Mouse (Mus musculus) kidney, adult 2 months (tissue): ENCODE results near the gene Pou3f3. TPM values are rescaled to one million over a fixed set of nuclear protein-coding genes. Genes with fewer than 3 reads are reported as not detected.
A peak's percentile ranks its signal among the peaks of the same experiment; 100 is the strongest.

Experiments used
- DNase-seq: peaks from one replicate; pipeline ENCODE4 v3.0.0; 2021
- H3K27ac ChIP-seq: fragments of 200-500 bp; 2 replicates; pipeline ENCODE4 v1.5.1; 2012; ENCODE audit warnings: low read depth, low read length, control low read depth, inconsistent platforms; ENCODE audit not compliant: insufficient read depth
- H3K27me3 ChIP-seq: fragments of 200-500 bp; replicated peaks from 2 replicates; pipeline ENCODE4 v1.6.1; 2012; ENCODE audit warnings: mild to moderate bottlenecking, moderate library complexity, low read length, inconsistent platforms; ENCODE audit not compliant: control insufficient read depth, insufficient read depth
- H3K36me3 ChIP-seq: fragments of 200-500 bp; 2 replicates; pipeline ENCODE4 v1.6.1; 2012; ENCODE audit warnings: mild to moderate bottlenecking, moderate library complexity, low read length, inconsistent platforms; ENCODE audit not compliant: control insufficient read depth, insufficient read depth
- H3K4me1 ChIP-seq: fragments of 200-500 bp; 2 replicates; pipeline ENCODE4 v1.6.1; 2011; ENCODE audit warnings: low read length; ENCODE audit not compliant: control insufficient read depth, insufficient read depth
- H3K4me3 ChIP-seq: fragments of 200-500 bp; 2 replicates; pipeline ENCODE4 v1.5.1; 2011; ENCODE audit warnings: mild to moderate bottlenecking, low read depth, low read length, control low read depth; ENCODE audit not compliant: insufficient read depth
- CTCF ChIP-seq: fragments of 200-500 bp; conservative IDR thresholded peaks from 2 replicates; pipeline ENCODE4 v1.5.1; 2011; ENCODE audit warnings: low read depth, mild to moderate bottlenecking, control low read depth, low read length, moderate library complexity, mixed read lengths; ENCODE audit not compliant: insufficient read depth, insufficient read length
- POLR2A ChIP-seq: fragments of 200-500 bp; IDR thresholded peaks from one replicate; pipeline ENCODE4 v1.6.1; 2011; ENCODE audit warnings: low read depth, low read length, control low read depth
- WGBS: fragments of 180-500 bp; shearing (Covaris S2); methylation state at CpG from one replicate; pipeline ENCODE4 v1.1.7; 2018; 5-methylcytosine and 5-hydroxymethylcytosine counted together
- polyA plus RNA-seq: library from polyadenylated mRNA; depleted of rRNA; stranded (reverse); fragments of >200 nt; gene quantifications from 2 replicates; pipeline ENCODE4 v1.2.3, GENCODE M21; 2012

Pou3f3 gene
- polyA plus RNA-seq, 1 experiment = 14.4 TPM

DNA sequence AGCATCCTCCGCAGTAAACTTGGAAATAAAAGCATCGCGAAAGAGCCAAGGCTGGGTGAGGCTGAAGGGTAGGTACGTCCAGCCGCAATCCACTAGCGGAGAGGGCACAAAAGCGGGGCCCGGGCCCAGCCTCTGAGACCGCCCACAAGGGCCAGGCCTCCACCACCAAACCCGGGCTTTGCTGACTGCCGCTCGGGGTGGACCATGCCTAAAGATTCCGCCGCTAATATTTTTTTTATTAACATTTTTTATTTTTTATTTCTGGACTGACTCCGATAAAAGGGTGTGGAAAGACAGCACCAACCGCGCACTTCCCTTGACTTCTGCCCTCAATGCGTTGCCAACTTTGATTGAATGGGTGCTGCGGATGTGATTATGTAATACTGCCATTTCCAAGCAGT is 3.9 kb downstream of the Pou3f3 start:
- TF ChIP-seq POLR2A (no peak), CTCF (no peak)
- WGBS = 9% methylated on average over 19 of the region's 19 CpGs
- peaks cover 12% of the 10 kb centered on the region for H3K27me3 ChIP-seq
- peak overlapping the region; percentile 63 for H3K27ac ChIP-seq
- H3K4me3 ChIP-seq = peak overlapping the region; percentile 56
- no peaks in the 10 kb centered on the region; the same call in 1 of the 2 replicates for H3K36me3 ChIP-seq
- DNase-seq = peak; percentile 57
- H3K4me1 ChIP-seq = no peaks in the 10 kb centered on the region; the same call in 1 of the 2 replicates

DNA sequence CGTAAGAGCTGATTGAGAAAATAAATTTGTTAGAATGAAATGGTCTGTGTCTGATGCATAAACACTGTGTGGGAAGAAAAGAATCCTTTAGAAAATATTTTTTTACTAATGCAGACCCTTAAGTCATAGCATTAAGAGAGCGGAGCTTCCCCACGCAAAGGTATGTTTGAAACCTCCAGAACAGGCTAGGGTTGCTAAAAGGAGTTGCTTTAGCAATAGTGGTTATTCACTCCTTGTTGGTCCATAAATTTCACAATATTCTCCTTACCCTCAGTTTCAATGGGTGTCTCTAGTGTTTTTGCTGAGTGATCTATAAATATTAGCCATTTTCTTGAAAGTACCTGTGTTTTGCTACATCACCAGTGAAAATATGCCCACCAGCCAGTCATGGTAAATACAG is 4.6 kb downstream of the Pou3f3 start:
- TF ChIP-seq POLR2A = no peak
- TF ChIP-seq CTCF = no peak
- 24% methylated on average over 3 of the region's 3 CpGs for WGBS
- no peak overlapping the region for H3K4me3 ChIP-seq
- H3K27me3 ChIP-seq = peaks cover 12% of the 10 kb centered on the region
- H3K4me1 ChIP-seq = no peaks in the 10 kb centered on the region; the same call in 1 of the 2 replicates
- peak; percentile 27 for DNase-seq
- no peaks in the 10 kb centered on the region; the same call in 1 of the 2 replicates for H3K36me3 ChIP-seq
- no peak overlapping the region for H3K27ac ChIP-seq

DNA sequence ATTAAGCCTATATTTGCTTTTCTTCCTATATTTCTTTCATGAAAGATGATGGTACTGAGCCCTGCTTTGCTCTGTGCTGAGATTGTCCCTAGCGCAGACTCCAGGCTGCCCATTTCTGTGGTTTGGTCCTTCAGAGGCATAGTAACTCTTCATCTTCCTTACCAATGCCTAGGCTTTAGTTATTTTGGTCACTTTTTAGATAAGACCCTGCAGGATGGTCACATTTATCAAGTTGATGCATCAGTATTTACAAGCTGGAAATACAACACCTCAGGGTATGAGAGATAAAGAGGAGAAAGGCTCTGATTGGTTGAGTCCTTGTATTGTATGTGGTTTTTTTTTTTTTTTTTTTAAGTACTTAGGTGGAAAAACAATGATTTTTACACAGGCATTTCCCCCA is 5.2 kb downstream of the Pou3f3 start:
- WGBS = 23% methylated on average over 1 of the region's 1 CpGs
- TF ChIP-seq CTCF (no peak), POLR2A (no peak)
- H3K27me3 ChIP-seq = peaks cover 12% of the 10 kb centered on the region
- peak overlapping the region; percentile 71; the same call in 1 of the 2 replicates for H3K27ac ChIP-seq
- H3K36me3 ChIP-seq = no peaks in the 10 kb centered on the region; the same call in 1 of the 2 replicates
- peak; percentile 11 for DNase-seq
- H3K4me1 ChIP-seq = no peaks in the 10 kb centered on the region; the same call in 1 of the 2 replicates
- peak overlapping the region; percentile 28; the same call in 1 of the 2 replicates for H3K4me3 ChIP-seq

DNA sequence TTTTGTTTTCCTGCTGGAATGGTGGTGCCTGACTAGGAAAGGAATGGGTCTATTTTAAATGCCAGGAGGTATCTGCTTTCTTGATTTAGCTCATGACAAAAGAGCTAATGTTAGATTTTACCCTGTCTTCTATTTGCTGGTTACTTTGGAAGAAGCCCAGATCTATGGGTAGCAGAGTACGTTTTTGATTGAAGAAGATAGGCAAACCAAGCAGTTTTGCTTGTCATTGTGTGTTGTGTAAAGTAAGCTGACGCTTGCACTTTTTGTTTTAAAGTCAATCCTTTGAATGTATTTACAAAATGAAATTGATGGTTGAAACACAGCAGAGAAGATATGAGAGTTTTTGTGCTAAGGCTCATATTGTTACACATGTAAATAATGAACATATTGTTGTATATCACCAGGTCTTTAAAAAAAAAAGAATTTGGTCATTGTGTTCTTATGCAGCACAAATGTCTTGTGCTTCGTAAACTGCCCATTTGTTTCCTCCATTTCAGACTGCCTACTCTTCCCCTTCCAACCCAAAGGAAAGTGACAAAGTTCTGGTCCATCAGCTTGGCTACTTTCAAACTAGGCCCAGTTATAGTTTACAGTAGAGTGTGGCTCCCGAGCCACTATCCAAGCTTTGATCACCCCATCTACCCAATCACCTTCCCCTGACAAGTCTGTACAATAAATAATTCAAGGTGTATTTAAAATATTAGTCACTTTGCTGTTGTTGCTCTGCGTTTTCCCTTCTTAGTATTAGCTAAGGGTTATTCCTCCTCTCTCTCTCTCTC is 6.5 kb downstream of the Pou3f3 start:
- H3K4me3 ChIP-seq = no peak overlapping the region

DNA sequence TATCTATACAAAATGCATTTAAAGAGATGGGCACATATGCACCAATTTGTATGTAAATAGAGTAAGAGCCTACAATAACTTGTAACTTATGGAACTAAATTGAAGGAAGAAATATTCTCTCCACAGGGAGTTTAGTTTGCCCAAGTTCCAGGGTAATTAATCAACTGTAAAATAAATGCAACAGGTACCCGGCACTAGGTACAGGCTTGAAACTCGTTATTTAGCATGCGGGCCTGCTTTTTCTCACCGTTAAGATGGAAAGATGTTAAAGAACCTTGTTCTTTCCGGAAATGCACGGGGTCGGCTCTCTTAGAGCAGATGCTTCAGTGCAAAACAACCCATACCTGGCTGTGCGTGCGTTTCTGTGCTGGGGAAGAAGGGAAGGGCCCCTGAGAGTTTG is 7.4 kb downstream of the Pou3f3 start:
- Histone ChIP-seq H3K27me3 (peaks cover 5% of the 10 kb centered on the region; the same call in 1 of the 2 replicates), H3K27ac (peak overlapping the region; percentile 93), H3K4me1 (no peaks in the 10 kb centered on the region; the same call in 1 of the 2 replicates), H3K4me3 (peak overlapping the region; percentile 19; the same call in 1 of the 2 replicates), H3K36me3 (no peaks in the 10 kb centered on the region; the same call in 1 of the 2 replicates)
- DNase-seq = peak; percentile 31
- no peak for TF ChIP-seq POLR2A
- TF ChIP-seq CTCF = no peak
- WGBS = 8% methylated on average over 9 of the region's 9 CpGs

More for the DNA sequence above, 6.5 kb downstream of the Pou3f3 start:
- H3K27me3 ChIP-seq = peaks cover 8% of the 10 kb centered on the region
- TF ChIP-seq CTCF = no peak
- TF ChIP-seq POLR2A = no peak
- H3K27ac ChIP-seq = peak overlapping the region; percentile 73; the same call in 1 of the 2 replicates
- peak; percentile 51 for DNase-seq
- 20% methylated on average over 5 of the region's 5 CpGs for WGBS
- no peaks in the 10 kb centered on the region; the same call in 1 of the 2 replicates for H3K4me1 ChIP-seq
- no peaks in the 10 kb centered on the region; the same call in 1 of the 2 replicates for H3K36me3 ChIP-seq

DNA sequence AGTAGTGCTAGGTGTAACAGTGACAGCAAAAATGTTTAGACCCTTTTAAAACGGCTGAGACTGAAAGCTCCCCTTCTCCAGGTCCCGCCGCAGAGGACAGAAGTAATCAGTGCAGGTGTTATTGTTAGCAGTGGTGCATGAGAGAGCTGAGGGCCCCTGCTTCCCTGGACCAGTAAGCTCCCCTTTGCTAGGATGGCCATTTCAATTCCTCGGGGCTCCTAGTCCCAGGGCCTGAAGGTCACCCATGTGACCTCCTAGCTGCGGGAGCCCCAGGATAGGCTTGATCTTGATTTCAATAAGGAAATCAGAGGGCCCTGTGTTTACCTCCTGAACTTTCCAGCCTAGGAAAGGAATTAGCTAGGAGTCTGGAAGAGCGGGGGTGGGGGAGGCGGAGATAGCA is 7.9 kb downstream of the Pou3f3 start:
- WGBS = 12% methylated on average over 7 of the region's 7 CpGs
- H3K4me3 ChIP-seq = peak overlapping the region; percentile 19; the same call in 1 of the 2 replicates
- no peaks in the 10 kb centered on the region; the same call in 1 of the 2 replicates for H3K36me3 ChIP-seq

More for the DNA sequence above, 7.9 kb downstream of the Pou3f3 start:
- peaks cover under 1% of the 10 kb centered on the region; the same call in 1 of the 2 replicates for H3K4me1 ChIP-seq
- TF ChIP-seq CTCF (no peak), POLR2A (no peak)
- peak; percentile 52 for DNase-seq
- peaks cover 5% of the 10 kb centered on the region; the same call in 1 of the 2 replicates for H3K27me3 ChIP-seq
- peak overlapping the region; percentile 93 for H3K27ac ChIP-seq
